Mouse (Mus musculus): Measurements from ENCODE around the gene Itga2. TPM values are rescaled to one million over a fixed set of nuclear protein-coding genes. Genes with fewer than 3 reads are reported as not detected.
A peak's percentile ranks its signal among the peaks of the same experiment; 100 is the strongest.

Itga2 gene
- total and polyA plus RNA-seq, 3 experiments: 0.21 to 1.3 (median 1.3) TPM

DNA sequence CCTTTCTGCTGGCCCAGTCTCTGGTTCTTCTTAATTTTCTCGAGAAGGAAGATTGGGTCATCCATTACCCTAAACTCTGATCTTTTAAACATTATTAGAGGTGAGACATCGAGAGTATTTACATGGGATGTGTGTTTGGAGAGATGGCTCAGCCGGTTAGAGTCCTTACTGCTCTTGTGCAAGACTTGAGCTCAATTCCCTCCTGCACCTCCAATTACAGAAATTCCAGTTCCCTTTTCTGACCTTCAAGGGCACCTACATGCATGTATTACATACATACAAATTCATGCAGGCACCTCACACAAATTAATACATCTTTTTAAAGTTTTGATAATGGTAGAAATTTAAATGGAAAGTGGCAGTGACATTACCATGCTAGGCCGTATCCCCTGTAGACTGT lies 91.4 kb downstream of the Itga2 start:
- TF ChIP-seq CTCF (IDR thresholded peaks at IDR 0.05) (no peak), EP300 (IDR thresholded peaks at IDR 0.05; ENCODE audit: insufficient read depth, low read depth, low read length) (no peak), POLR2A (IDR thresholded peaks at IDR 0.05; ENCODE audit: insufficient read depth, low read depth, low read length) (no peak)
- Histone ChIP-seq H3K4me3 (no peak overlapping the region), H3K27ac (no peak overlapping the region), H3K79me2 (replicated peaks; ENCODE audit: control insufficient read depth, insufficient read depth, low read length) (no peaks in the 10 kb centered on the region), H3K9ac (ENCODE audit: low read depth, low read length) (no peak overlapping the region), H3K36me3 (ENCODE audit: control insufficient read depth, insufficient read depth, low read length) (no peaks in the 10 kb centered on the region), H3K4me1 (ENCODE audit: control insufficient read depth, insufficient read depth, low read length) (peaks cover 7% of the 10 kb centered on the region), H3K27me3 (ENCODE audit: control insufficient read depth, insufficient read depth, low read length) (no peaks in the 10 kb centered on the region)
- WGBS: 89% methylated on average over 4 of the region's 4 CpGs
- DNase-seq: no peak
- intact Hi-C loops (cut with DNase I): no loop called here

DNA sequence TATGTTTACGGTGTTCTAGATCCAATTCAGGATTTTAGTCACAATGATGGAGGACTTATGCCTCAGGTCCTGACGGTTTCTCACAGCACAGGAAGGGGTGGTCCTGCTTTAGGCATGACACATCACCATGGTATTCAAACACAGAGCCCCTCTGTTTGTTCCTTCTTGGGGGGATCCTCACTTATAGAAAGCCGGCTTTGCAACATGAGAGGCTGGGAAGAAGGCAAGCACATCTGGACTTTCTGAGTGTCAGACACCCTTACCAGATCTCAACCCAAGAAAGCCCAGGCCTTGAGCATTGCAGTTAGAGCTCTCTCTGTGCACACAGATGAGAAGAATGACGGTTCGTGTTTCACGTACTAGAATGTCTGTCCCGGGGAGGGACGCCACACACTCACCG lies 92.8 kb downstream of the Itga2 start:
- TF ChIP-seq CTCF (IDR thresholded peaks at IDR 0.05): no peak
- TF ChIP-seq POLR2A (IDR thresholded peaks at IDR 0.05; ENCODE audit: insufficient read depth, low read depth, low read length): no peak
- TF ChIP-seq EP300 (IDR thresholded peaks at IDR 0.05; ENCODE audit: insufficient read depth, low read depth, low read length): no peak
- H3K9ac ChIP-seq (ENCODE audit: low read depth, low read length): no peak overlapping the region
- intact Hi-C loops (cut with DNase I): no loop called here
- H3K27me3 ChIP-seq (ENCODE audit: control insufficient read depth, insufficient read depth, low read length): no peaks in the 10 kb centered on the region
- peak overlapping the region; percentile 8 for H3K27ac ChIP-seq
- WGBS: 76% methylated on average over 9 of the region's 9 CpGs
- H3K79me2 ChIP-seq (replicated peaks; ENCODE audit: control insufficient read depth, insufficient read depth, low read length): no peaks in the 10 kb centered on the region
- peaks cover 9% of the 10 kb centered on the region for H3K4me1 ChIP-seq (ENCODE audit: control insufficient read depth, insufficient read depth, low read length)
- H3K36me3 ChIP-seq (ENCODE audit: control insufficient read depth, insufficient read depth, low read length): peaks cover 4% of the 10 kb centered on the region
- H3K4me3 ChIP-seq: no peak overlapping the region
- no peak for DNase-seq

DNA sequence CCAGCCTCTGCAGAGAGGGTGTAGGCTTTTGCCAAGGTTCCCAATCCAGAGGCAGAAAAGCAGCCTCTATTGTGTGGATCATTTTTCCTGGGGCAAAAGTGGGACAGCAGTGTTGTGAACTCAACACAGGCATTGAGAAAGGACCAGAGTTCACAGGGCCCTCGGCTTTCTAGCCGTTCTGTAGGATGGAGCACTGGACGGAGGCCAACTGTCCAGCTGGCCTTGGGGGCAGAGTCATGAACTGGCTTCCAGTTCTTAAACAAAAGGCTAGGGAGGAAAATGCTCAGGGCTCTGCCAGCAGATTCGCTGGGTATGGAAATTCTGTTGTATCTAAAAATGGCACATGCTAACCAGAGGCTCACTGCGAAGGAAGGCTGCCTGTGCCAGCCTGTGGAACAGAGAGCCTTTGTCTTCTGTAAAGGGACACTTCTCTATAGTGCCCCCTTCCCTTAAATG lies 93.3 kb downstream of the Itga2 start:
- no peak for TF ChIP-seq CTCF (IDR thresholded peaks at IDR 0.05)
- no peak for TF ChIP-seq EP300 (IDR thresholded peaks at IDR 0.05; ENCODE audit: insufficient read depth, low read depth, low read length)
- Histone ChIP-seq H3K36me3 (ENCODE audit: control insufficient read depth, insufficient read depth, low read length) (peaks cover 10% of the 10 kb centered on the region), H3K9ac (ENCODE audit: low read depth, low read length) (no peak overlapping the region), H3K4me1 (ENCODE audit: control insufficient read depth, insufficient read depth, low read length) (peaks cover 12% of the 10 kb centered on the region), H3K27ac (peak overlapping the region; percentile 8), H3K4me3 (no peak overlapping the region), H3K27me3 (ENCODE audit: control insufficient read depth, insufficient read depth, low read length) (no peaks in the 10 kb centered on the region), H3K79me2 (replicated peaks; ENCODE audit: control insufficient read depth, insufficient read depth, low read length) (no peaks in the 10 kb centered on the region)
- intact Hi-C loops (cut with DNase I): no loop called here
- DNase-seq: peak; percentile 64 to 70
- 3% methylated on average over 5 of the region's 5 CpGs for WGBS

DNA sequence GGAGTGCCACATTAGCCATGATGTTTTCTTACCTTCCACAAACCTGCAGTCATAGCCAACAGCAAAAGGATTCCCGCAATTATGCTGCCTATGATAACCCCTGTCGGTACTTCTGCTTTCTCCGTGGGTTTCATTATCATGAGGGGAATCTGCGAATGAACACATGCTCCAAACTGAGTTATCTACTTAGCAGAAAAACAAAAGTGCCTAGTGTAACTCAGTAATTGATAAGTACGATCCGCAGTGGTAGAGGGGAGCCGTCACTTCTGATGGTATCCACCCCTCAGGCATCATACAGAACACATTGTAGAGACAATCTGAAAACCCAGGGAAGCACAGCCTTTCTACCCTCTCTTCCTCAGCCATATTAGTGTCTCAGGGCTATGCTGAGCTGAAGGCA lies 94.8 kb downstream of the Itga2 start:
- Histone ChIP-seq H3K27me3 (ENCODE audit: control insufficient read depth, insufficient read depth, low read length) (no peaks in the 10 kb centered on the region), H3K9ac (ENCODE audit: low read depth, low read length) (no peak overlapping the region), H3K27ac (no peak overlapping the region), H3K4me3 (no peak overlapping the region), H3K4me1 (ENCODE audit: control insufficient read depth, insufficient read depth, low read length) (peaks cover 12% of the 10 kb centered on the region), H3K79me2 (replicated peaks; ENCODE audit: control insufficient read depth, insufficient read depth, low read length) (no peaks in the 10 kb centered on the region), H3K36me3 (ENCODE audit: control insufficient read depth, insufficient read depth, low read length) (peaks cover 14% of the 10 kb centered on the region)
- DNase-seq: no peak
- intact Hi-C loops (cut with DNase I): loop anchor here (2.0 kb wide), 1 partner anchor 58 kb away; no protein-coding TSS in a partner anchor
- no peak for TF ChIP-seq CTCF (IDR thresholded peaks at IDR 0.05)
- no peak for TF ChIP-seq POLR2A (IDR thresholded peaks at IDR 0.05; ENCODE audit: insufficient read depth, low read depth, low read length)
- 82% methylated on average over 7 of the region's 7 CpGs for WGBS

- H3K27me3 ChIP-seq (ENCODE audit: control insufficient read depth, insufficient read depth, low read length): no peaks in the 10 kb centered on the region
- H3K4me3 ChIP-seq: no peak overlapping the region
- 13% methylated on average over 2 of the region's 2 CpGs for WGBS
- intact Hi-C loops (cut with DNase I): loop anchor here (5.0 kb wide), 1 partner anchor 398 kb away; no protein-coding TSS in a partner anchor
- peaks cover 12% of the 10 kb centered on the region for H3K4me1 ChIP-seq (ENCODE audit: control insufficient read depth, insufficient read depth, low read length)
- peak overlapping the region; percentile 64 for H3K27ac ChIP-seq
- peak in 1 of 2 experiments; percentile 16 for DNase-seq
- H3K9ac ChIP-seq (ENCODE audit: low read depth, low read length): no peak overlapping the region
- peaks cover 14% of the 10 kb centered on the region for H3K36me3 ChIP-seq (ENCODE audit: control insufficient read depth, insufficient read depth, low read length)
- no peaks in the 10 kb centered on the region for H3K79me2 ChIP-seq (replicated peaks; ENCODE audit: control insufficient read depth, insufficient read depth, low read length)
- TF ChIP-seq CTCF (IDR thresholded peaks at IDR 0.05) (peak; percentile 33), EP300 (IDR thresholded peaks at IDR 0.05; ENCODE audit: insufficient read depth, low read depth, low read length) (no peak)
Measured at GRCm38 (mm10) chr13:114834580-114834979, 97.3 kb downstream of the Itga2 start.

GRCm38 (mm10) chr13:114833351-114833750 lies 98.5 kb downstream of the Itga2 start:
- no peak overlapping the region for H3K4me3 ChIP-seq
- WGBS: 73% methylated on average over 4 of the region's 4 CpGs
- H3K9ac ChIP-seq (ENCODE audit: low read depth, low read length): no peak overlapping the region
- intact Hi-C loops (cut with DNase I): loop anchor here (5.0 kb wide), 1 partner anchor 399 kb away; no protein-coding TSS in a partner anchor
- no peak for DNase-seq
- H3K4me1 ChIP-seq (ENCODE audit: control insufficient read depth, insufficient read depth, low read length): peaks cover 7% of the 10 kb centered on the region
- no peaks in the 10 kb centered on the region for H3K27me3 ChIP-seq (ENCODE audit: control insufficient read depth, insufficient read depth, low read length)
- no peak for TF ChIP-seq EP300 (IDR thresholded peaks at IDR 0.05; ENCODE audit: insufficient read depth, low read depth, low read length)
- TF ChIP-seq CTCF (IDR thresholded peaks at IDR 0.05): no peak
- no peak for TF ChIP-seq POLR2A (IDR thresholded peaks at IDR 0.05; ENCODE audit: insufficient read depth, low read depth, low read length)
- no peaks in the 10 kb centered on the region for H3K79me2 ChIP-seq (replicated peaks; ENCODE audit: control insufficient read depth, insufficient read depth, low read length)
- H3K27ac ChIP-seq: peak overlapping the region; percentile 64
- H3K36me3 ChIP-seq (ENCODE audit: control insufficient read depth, insufficient read depth, low read length): peaks cover 14% of the 10 kb centered on the region
